Mouse (Mus musculus): ENCODE measurements around the gene Klhdc3.

DNA sequence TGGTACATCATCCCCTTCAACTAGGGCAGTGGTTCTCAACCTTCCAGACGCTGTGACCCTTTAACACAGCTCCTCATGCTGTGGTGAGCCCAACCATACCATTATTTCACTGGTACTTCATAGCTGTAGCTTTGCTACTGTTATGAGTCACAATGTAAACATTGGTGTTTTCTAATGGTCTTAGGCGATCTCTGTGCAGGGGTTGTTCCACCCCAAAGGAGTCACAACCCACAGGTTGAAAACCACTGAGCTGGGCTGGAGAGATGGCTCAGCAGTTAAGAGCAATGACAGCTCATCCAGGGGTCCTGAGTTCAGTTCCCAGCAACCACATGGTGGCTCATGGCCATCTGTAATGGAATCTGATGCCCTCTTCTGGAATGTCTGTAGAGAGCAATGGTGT is 10.7 kb upstream of the Klhdc3 start:
- no peak for TF ChIP-seq GATA1 (IDR thresholded peaks at IDR 0.05; ENCODE audit: borderline replicate concordance, low read length)
- TF ChIP-seq FLI1 (IDR thresholded peaks at IDR 0.05; ENCODE audit: low read length) = no peak
